Mouse (Mus musculus) right cerebral cortex, adult 2 months (tissue): Measurements from ENCODE around the gene Spns3.

Source experiments
- DNase-seq, 2 experiments: peaks; one replicate each; pipeline ENCODE4 v3.0.0; 2021 to 2022; ENCODE audit warnings: low spot score in 2 of 2

Spns3 gene

DNA sequence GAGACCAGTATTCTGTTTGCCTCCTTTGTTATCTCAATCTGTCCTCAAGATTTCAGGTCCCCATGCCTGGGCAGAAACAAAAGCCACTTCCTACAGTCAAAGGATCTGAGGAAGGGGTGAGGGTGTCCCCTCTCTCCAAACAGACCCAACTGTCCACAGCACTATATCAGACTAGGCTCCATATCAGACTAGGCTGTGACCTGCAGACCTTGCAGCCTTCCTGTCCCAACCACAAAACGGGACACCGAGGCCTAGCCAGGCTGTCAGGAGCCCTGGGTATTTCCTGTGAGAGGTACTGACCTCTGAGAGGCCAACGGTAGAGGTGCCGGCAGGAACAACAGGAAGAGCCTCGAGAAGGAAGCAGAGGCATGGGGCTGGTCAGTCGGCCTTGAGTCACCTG is 65.8 kb downstream of the Spns3 start:
- DNase-seq: no peak

DNA sequence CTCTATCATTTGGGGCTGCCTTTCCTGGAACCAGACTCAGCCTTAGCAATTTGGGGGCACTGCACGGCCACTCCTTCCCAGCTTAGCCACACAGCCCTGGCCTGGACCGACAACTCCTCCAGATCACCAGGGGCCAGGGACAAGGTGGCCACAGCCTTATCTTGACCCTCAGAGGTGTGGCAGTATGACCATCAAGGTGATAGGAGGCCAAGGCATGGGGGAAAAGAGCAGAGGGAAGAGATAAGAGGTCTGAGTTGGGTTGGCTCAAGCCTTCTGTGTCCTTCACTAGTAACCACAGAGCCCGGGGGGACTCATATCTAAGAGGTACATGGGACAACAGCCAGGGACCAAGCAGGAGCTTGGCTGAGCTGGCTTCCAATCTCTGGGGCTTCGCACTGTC is 68.4 kb downstream of the Spns3 start:
- DNase-seq: no peak

DNA sequence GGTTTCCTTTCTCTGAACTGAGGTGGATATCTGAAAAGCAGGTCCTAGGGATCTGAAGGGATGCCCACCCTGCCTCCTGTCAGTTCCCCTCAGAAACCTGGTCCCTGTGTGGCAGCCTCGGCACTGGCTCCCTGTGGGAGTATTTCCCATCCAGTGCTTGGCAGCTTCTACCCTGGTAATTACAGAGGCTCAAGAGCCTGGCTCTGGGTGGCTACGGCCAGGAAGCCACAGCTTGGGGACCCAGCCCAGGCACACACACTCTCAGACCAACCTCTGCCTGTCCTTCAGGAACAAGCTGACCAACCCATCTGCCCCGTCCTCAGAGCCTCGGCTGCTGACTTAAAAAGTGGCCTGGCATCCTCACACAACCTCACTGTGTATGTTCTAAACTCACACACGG is 69.0 kb downstream of the Spns3 start:
- no peak for DNase-seq

DNA sequence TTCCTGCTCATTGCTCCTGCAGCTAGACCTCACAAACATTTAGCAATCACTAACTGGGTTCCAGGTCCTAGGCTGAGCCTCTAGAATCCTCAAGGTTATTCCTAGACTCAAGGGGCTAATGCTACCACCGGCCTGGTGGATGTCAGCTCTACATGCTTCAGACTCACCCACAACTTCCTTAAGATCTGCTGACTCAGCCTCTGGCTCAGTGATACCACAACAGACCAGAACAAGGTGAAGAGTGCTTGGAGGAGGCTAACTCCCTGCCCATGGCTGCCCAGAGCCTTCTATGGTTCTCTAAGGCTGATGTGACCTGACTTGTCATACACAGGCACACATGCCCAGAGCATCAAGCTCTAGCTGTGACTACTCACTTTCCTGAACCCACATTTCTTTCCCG is 70.8 kb downstream of the Spns3 start:
- DNase-seq: no peak

DNA sequence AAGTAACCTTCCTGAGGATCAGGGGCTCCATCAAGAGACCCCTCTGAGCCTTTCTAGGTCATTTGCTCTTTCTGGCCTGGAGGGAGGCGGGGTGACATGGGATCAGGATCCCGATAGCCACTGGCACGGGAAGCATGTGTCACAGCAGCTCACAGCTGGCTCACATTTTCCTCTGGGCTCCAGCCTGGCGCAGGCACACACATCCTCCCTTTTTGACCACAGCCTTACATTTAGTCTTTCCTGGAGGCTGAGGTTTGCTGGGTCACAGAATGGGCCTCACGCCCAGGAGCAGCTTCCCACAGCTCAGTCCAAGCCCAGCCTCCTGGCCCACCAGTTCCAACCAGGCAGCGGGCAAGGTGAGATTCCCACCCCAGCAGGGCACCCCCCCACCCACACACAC is 72.1 kb downstream of the Spns3 start:
- DNase-seq: no peak

DNA sequence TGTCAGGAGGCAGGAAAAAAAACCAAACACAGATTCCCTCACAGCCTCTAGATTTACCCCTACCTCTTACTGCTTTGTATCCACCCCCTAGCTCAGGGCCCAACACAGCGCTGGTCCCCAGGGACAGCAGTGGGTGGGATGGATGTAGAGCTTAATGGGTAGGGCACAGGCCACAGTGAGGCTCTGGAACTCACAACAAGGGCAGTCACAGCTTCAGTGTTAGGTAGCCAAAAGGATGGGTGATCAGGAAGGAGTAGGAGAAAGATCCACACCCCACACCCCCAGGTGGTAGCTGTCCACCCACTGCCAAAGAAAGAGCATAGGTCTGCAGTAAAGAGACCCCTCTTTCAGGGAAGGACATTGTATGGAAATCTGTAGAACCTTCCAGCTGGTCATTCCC is 72.7 kb downstream of the Spns3 start:
- DNase-seq: no peak

DNA sequence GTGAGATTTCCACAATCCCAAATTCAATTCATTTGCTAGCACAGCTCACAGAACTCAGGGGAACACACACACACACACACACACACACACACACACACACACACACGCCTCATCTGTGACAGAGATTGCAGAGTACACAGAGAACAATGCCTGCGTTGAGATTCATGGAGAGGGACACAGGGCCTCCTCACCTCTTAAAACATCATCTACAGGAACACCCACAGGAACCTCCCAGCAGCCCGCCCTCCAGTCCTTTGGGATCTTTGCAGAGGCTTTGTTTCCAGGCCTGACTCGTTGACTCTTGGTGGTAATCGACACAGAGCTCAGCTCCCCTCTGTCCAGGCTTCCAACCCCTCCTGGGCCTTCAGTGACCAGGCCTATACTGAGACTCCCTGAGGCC is 73.1 kb downstream of the Spns3 start:
- no peak for DNase-seq

DNA sequence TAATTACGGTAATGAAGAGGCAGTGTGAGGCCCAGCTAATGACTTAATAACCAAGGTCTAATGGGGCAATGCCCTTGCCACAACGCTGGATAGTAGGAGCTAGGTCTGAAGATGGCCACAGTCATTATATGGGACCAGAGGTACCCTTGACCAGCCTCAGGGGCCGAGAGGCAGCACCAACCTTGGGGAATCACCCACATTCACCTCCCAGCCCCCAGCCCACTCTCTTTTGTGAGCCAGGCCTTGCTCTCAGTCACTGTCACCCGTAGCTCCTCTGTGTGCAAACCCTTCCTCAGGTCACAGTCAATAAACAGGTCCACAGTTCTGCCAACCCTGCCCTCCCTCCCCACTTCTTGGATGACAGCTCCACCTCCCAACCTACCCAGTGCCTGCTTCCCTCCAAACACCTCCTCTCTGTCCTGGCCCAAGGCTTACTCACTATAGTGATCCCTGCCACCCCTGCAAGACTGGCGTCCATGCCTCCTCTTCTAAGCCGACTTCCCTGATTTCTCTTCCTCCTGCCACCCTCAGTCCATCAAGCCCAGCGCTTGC is 74.2 kb downstream of the Spns3 start:
- DNase-seq: no peak

DNA sequence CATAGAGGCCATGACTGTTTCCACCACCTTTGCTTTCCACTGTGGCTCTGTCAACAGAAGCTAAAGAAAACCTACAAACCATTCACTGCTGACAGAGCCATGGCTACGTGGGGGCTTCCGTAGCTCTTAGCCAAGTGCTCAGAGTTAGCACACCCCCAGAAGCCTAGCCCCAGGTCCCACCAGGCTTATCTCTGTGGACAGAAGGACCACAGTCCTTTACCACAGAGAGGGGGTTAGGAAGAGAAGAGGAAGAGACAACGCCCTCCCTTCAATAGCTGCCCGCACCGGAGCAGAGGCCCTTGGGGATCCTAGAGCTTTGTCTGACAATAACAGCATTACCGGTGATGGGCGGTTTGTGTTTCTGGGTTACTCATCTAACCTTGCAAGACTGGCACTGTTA is 74.9 kb downstream of the Spns3 start:
- no peak for DNase-seq

DNA sequence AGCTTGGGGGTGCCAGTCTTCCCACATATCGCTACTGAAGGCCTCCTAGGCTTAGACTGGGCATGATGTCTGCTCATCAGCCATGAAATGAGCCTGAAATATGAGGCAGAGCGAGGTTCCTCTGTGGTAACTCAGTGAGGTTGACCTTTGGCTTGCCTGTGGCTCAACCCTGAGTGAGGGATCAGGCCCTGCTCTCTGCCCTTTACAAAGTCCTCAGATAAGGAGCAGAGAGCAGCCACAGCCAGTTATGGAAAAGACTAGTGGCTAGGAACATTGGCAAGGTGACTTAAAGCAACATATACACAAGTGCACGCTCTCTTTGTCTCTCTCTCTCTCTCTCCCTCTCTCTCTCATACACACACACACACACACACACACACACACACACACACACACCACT is 75.4 kb downstream of the Spns3 start:
- no peak for DNase-seq

DNA sequence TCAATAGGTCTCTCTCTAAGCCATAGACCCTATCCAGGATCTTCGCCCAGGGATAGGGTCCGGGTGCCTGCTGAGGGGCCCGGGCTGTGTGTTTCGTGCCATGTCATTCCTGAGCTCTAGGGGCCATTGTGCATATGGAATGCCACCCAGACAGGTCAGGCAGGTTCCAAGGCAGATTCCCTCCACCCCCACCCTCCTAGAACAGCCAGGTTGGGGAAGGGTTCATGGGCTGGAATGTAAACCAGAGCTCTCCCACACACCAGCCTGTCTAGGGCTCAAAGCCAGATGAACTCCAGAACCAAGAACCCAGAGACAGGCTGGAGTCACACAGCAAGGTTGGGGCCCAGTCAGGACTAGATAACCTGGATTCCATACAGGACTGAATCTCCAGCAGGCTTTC is 76.8 kb downstream of the Spns3 start:
- DNase-seq: no peak

DNA sequence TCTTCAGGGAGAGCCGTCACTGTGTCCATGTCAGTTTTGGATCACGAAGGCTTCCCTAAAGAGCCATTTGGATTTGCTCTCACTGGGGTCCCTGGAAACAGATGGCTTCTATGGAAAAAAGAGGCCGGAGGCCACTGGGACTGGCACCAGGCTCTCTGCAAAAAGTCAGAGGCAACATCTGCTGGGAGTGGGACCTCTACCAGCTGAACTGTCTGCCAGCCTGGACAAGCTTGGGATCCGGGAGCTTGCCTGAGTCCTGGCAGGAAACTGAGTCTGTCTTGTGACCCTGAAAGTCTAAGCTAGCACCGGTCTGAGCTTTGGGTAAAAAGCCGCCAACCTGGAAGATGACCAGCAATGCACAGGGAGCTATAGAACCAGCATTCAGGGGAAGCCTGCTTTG is 78.9 kb downstream of the Spns3 start:
- no peak for DNase-seq

DNA sequence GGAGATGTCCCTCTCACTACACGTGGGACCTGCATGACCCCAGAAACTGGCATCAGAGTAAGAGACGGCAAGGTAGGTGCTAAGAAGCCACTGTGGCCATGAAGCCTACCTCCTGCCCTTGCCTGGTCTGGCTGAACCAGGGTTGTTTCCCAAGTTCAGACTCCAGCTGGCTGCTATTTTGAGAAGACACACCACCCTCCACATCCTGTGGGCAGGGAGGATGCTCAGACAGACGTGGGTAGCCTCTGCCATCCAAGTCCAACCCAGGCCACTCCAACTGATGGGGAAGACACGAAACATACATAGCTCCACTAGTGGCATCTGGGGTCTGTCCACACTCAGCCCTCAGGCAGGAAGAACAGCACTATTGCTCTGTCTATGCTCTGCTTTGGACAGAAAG is 80.3 kb downstream of the Spns3 start:
- no peak for DNase-seq

DNA sequence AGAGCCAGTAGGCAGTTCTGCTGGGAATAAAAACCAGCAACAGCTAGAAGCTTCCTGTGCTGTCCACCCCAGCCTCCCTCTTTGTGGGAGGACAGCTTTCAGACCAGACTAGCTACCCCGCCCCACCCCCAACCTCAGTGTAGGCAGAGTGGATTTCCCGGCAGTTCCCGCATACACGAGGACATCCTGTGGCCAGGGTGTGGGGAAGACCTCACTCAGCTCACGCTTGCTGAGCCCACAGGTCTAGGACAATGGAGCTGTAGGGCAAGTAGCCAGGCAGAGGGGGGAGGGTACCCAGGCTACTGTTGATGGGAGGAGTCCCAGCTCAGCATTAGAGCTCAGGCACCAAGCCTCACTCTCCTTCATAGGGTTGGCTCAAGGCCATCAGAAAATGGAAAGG is 81.1 kb downstream of the Spns3 start:
- DNase-seq: no peak

DNA sequence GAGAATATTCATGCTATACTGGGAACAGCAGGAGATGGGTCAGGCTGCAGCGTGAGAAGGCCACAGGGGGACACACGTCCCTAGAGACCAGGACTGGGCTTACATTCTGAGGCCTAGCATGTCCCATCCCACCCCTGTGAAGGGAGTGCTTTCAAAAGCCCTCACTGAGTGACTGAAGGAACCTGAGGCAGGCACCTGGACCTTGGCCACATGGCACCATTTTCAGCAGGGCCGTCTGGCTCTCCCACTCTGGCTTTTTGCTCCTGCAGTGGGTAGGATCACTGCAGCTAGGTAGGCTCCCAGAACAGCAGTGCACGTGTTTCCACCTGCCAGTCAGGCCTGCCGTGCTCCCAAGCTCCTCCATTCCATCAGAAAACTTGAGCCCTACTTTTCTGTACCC is 81.8 kb downstream of the Spns3 start:
- DNase-seq: no peak

DNA sequence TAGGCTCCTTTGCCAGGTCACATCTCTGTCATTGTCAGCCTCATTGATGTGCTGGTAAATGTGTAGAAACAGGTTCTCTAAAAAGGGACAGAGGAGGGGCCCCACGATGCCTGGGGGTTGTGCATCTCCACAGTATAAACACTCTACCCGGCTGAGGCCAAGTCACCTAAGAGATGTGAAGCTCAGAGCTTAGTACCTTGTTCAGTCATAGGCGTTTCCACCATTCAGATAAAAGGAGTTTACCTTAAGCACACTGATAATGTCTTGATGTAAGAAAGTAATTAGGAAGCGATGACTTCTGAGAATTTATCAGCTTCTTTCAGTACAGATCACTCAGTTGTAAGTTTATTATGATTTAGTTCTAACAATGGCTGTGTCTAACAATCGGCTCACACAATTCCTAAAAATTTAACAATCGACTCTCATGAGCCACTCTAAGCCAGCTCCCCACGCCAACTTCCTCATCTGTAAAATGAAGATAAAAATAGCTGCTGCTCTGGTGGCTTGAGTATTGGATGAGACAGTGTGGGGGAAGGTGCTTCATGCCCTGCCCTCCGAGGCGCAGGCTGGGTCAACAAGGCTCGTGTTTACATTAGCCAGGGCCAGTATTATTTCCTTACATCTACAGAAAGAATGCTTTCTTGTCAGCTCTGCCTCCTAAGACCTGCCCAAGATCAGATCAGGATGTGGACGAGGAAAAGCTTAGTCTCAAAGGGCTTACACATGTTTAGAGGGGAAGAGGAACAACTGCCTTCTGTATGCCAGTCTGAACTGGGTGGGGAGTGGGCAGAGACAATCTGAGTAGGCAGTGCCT is 83.4 kb downstream of the Spns3 start:
- no peak for DNase-seq

DNA sequence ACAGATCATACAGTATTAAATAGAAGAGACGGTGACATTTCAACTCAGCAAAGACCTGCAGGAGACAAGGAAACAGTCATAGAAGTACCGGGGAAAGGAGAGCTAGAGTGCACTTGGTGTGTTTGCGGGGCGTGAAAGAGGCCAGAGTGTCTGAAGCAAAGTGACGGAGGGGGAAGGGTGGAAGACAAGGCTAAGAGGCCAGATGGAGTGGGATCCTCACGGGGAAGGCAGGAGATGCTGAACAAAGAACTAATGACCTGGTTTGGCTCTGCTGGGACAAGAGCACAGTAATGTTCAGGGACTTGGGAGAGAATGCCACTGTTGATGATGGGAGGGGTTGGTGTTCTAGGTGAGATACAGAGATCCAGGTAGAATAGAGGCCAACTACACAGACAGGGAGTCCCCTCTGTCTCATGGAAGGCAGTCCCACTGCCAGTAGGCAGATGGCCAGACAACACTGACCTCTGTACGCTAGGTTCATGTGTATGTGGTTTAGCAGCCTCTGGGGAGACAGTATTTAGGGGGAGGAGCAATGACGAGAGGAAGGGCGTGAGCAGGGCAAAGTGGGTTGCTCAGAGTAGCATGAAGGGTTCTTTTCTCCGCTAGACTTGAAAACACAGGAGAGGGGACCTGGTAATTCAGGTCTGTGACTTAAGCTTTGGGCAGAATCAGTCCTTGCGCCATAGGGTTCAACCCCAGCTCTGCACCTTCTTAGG is 84.2 kb downstream of the Spns3 start:
- DNase-seq: no peak

DNA sequence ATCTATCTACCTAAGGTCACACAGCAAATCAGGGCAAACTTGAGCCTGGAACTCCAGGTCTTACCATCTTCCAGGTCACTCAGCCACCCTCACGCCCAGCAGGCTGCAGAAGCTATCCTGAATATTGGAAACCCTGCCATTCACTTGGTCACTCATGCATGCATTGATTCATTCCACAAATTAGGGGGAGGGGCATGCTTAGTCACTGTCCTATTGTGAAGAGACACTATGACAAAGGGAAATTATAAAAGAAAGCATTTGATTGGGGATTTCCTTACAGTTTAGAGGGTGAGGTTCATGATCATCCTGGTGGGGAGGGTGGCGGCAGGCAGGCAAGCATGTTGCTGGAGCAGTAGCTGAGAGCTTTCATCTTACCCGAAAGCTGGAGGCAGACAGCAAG is 85.5 kb downstream of the Spns3 start:
- no peak for DNase-seq

DNA sequence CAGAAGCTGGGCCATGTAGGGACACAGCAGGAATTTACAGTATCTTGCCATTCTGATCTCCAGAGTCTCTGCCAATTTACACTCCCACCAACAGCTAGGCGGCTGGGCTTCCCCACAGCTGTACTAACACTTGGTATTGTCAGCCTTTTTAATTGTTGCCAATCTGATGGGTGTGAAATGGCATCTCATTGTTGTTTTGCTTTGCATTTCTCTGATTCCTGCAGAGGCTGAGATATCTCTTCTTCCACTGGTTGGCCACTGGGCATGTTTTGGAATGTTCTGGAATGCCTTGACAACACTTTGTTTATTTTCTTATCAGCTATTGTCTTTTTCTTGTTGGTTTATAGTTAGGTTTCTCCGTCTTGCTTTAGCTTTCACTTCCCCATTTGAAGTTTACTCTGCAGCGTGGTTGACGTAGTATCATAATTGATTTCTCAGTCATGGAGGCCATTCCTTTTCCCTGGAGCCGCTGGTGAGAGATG is 88.8 kb downstream of the Spns3 start:
- DNase-seq: no peak

DNA sequence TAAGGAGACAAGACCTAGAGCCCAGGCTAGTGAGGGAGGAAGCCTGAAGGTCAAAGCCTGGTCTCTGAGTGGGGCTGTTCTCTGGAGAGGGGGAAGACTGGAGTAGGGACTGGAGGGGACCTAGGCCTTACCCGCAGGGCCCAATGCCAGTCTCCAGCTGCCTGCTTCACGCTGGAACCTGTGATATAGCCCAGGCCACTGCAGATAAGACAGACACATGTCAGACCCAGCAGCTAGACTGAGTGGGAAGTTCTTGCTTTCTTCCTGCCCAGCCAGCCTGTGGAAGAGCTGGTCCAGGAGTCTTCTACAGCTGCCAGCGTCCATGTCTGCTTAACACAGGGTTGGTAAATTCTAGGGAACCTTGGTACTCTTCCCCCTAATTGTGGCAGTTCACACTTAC is 91.8 kb downstream of the Spns3 start:
- no peak for DNase-seq

DNA sequence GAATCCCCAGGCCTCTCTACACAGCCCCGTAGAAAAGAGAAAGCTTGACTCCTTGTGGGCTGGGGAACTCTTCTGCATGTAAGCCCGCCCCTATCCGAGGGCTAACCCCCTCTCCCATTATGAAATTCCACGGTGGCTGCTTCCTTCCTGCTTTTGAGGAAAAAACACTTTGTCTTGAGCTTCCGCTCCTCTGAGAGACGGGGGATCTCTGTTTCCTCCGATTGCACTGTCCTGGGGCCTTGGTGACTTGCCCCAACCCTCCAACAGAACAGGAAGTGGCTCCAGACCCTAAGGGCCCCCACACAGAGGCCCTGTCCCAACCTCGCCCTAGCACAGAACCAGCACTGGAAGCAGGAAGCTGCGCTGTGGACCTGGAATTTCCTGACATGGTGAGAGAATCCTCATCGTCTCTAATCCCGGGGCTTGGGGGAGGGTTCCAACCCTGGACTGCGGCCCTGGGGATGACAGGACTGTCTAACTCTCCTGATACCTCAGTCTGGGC is 92.3 kb downstream of the Spns3 start:
- no peak for DNase-seq

DNA sequence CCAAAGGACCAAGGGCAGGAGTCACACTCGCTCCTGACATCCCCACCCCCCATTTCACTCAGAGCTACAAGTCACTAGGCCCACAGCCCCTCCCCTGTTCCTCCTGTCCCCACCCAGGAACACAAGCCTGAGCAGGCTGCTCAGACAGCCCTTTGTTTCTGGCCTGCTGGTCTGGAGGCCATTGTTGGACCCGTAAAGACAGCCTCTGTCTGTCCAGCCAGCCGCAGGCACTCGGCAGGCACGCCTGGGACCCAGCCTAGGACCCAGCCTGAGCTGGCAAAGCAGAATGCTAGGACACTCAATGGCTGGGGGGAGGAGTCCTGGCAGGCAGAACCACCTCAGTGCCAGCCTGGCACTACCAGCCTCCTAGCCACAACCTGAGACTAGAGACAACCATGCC is 94.6 kb downstream of the Spns3 start:
- peak in 1 of 2 experiments; percentile 43 for DNase-seq
